In genomic region chr9:122629171-122629904, GRCm38 (mm10) we compare ENCODE assay signal across 11 mouse cellular contexts.
DNase-seq lines count a peak whose midpoint lies in the region; ATAC-seq and TF ChIP-seq lines count a peak whose summit lies in the region.
"Had no signal": no experiment of that assay in that cellular context is flagged by ENCODE, and none has a peak within 500 bp of the region (broad histone marks: within the 10 kb centered on the region; RNA-seq: fewer than 3 reads in every experiment).

No protein-coding gene starts in this region.

- DNase-seq in 3134 (ENCODE audit: extremely low read depth, insufficient read length, low spot score): peak; percentile 14
- no peak for DNase-seq in gastrocnemius, postnatal 14 days
- DNase-seq in cerebellum, postnatal 36 days: no peak
- DNase-seq in heart, adult 2 months: no peak
- DNase-seq: kidney, adult 2 months; liver had no signal

- WGBS in forebrain, embryonic 15.5 days: 21% methylated on average over 18 of the region's 18 CpGs
- 27% methylated on average over 18 of the region's 18 CpGs for WGBS in forebrain, embryonic 12.5 days
- 25% methylated on average over 18 of the region's 18 CpGs for WGBS in midbrain, embryonic 13.5 days
- 12% methylated on average over 18 of the region's 18 CpGs for WGBS in heart, adult 2 months

- no peaks in the 10 kb centered on the region for H3K36me3 ChIP-seq in forebrain, embryonic 15.5 days
- H3K36me3 ChIP-seq in forebrain, embryonic 12.5 days (replicated peaks): no peaks in the 10 kb centered on the region
- H3K36me3 ChIP-seq in midbrain, embryonic 13.5 days: no peaks in the 10 kb centered on the region
- no peaks in the 10 kb centered on the region for H3K36me3 ChIP-seq in heart, adult 2 months (ENCODE audit: control insufficient read depth, insufficient read depth, low read length)
- H3K36me3 ChIP-seq: embryonic facial prominence, embryonic 12.5 days had no signal

- H3K9me3 ChIP-seq in forebrain, embryonic 15.5 days: no peaks in the 10 kb centered on the region
- no peaks in the 10 kb centered on the region for H3K9me3 ChIP-seq in forebrain, embryonic 12.5 days
- H3K9me3 ChIP-seq in midbrain, embryonic 13.5 days: no peaks in the 10 kb centered on the region
- H3K9me3 ChIP-seq: embryonic facial prominence, embryonic 12.5 days had no signal

- no peak overlapping the region for H3K4me2 ChIP-seq in forebrain, embryonic 15.5 days (replicated peaks)
- no peak overlapping the region for H3K4me2 ChIP-seq in forebrain, embryonic 12.5 days
- no peak overlapping the region for H3K4me2 ChIP-seq in midbrain, embryonic 13.5 days (replicated peaks)
- H3K4me2 ChIP-seq: embryonic facial prominence, embryonic 12.5 days had no signal

- H3K4me1 ChIP-seq in forebrain, embryonic 15.5 days: peaks cover 23% of the 10 kb centered on the region
- peaks cover 15% of the 10 kb centered on the region; the same call in 1 of the 2 replicates for H3K4me1 ChIP-seq in forebrain, embryonic 12.5 days
- H3K4me1 ChIP-seq in midbrain, embryonic 13.5 days (replicated peaks): peaks cover 26% of the 10 kb centered on the region
- H3K4me1 ChIP-seq in heart, adult 2 months (ENCODE audit: control insufficient read depth, insufficient read depth, low read length): no peaks in the 10 kb centered on the region
- H3K4me1 ChIP-seq: embryonic facial prominence, embryonic 12.5 days had no signal

- TF ChIP-seq EP300 in heart, adult 2 months (IDR thresholded peaks at IDR 0.05; ENCODE audit: insufficient read depth, low read depth, low read length): no peak

- no peaks in the 10 kb centered on the region for H3K79me2 ChIP-seq in heart, adult 2 months (replicated peaks; ENCODE audit: control insufficient read depth, insufficient read depth, low read length)

- no peak for TF ChIP-seq CTCF in heart, adult 2 months (IDR thresholded peaks at IDR 0.05)

- intact Hi-C loops in gastrocnemius, postnatal 14 days (cut with DNase I; ENCODE audit: low total_unique reads): no loop called here
- intact Hi-C loops in heart, adult 2 months (cut with DNase I): no loop called here

- ATAC-seq in forebrain, embryonic 15.5 days (replicated peaks): 0 out of 2 replicates have a peak, but pooled peaks have one; percentile 44
- no peak for ATAC-seq in forebrain, embryonic 12.5 days (ENCODE audit: low FRiP score)
- ATAC-seq in frontal cortex, adult (ENCODE audit: low TSS enrichment): peak; percentile 82
- ATAC-seq in midbrain, embryonic 13.5 days: peak; percentile 54; the same call in 1 of the 2 replicates

- peaks cover 19% of the 10 kb centered on the region; the same call in 1 of the 2 replicates for H3K27me3 ChIP-seq in forebrain, embryonic 15.5 days
- peaks cover 61% of the 10 kb centered on the region for H3K27me3 ChIP-seq in forebrain, embryonic 12.5 days
- H3K27me3 ChIP-seq in midbrain, embryonic 13.5 days: peaks cover 18% of the 10 kb centered on the region
- no peaks in the 10 kb centered on the region for H3K27me3 ChIP-seq in heart, adult 2 months (ENCODE audit: control insufficient read depth, insufficient read depth, low read length)
- H3K27me3 ChIP-seq: embryonic facial prominence, embryonic 12.5 days had no signal

- no peak overlapping the region for H3K9ac ChIP-seq in forebrain, embryonic 15.5 days (replicated peaks)
- H3K9ac ChIP-seq in forebrain, embryonic 12.5 days: no peak overlapping the region
- no peak overlapping the region for H3K9ac ChIP-seq in midbrain, embryonic 13.5 days (replicated peaks)
- no peak overlapping the region for H3K9ac ChIP-seq in heart, adult 2 months (ENCODE audit: low read depth, low read length)
- H3K9ac ChIP-seq: embryonic facial prominence, embryonic 12.5 days had no signal

- no peak for TF ChIP-seq POLR2A in heart, adult 2 months (IDR thresholded peaks at IDR 0.05; ENCODE audit: insufficient read depth, low read depth, low read length)

- H3K4me3 ChIP-seq in forebrain, embryonic 15.5 days: no peak overlapping the region
- H3K4me3 ChIP-seq in forebrain, embryonic 12.5 days (replicated peaks): no peak overlapping the region
- no peak overlapping the region for H3K4me3 ChIP-seq in midbrain, embryonic 13.5 days (replicated peaks)
- no peak overlapping the region for H3K4me3 ChIP-seq in heart, adult 2 months
- H3K4me3 ChIP-seq: embryonic facial prominence, embryonic 12.5 days had no signal

- H3K27ac ChIP-seq in forebrain, embryonic 15.5 days (replicated peaks): no peak overlapping the region
- H3K27ac ChIP-seq in forebrain, embryonic 12.5 days: no peak overlapping the region
- no peak overlapping the region for H3K27ac ChIP-seq in midbrain, embryonic 13.5 days
- H3K27ac ChIP-seq in heart, adult 2 months: no peak overlapping the region
- H3K27ac ChIP-seq: embryonic facial prominence, embryonic 12.5 days had no signal
